Mouse (Mus musculus) adrenal gland, postnatal 4 days (tissue): ENCODE results near the gene Arxes2. TPM values are rescaled to one million over a fixed set of nuclear protein-coding genes. Genes with fewer than 3 reads are reported as not detected.
"Not testable (repeated sequence)": the region's sequence is repeated elsewhere in the genome, so short reads cannot be mapped to it uniquely, and the experiment has no call there.

Source experiments
- DNase-seq, 2 experiments: peaks; one replicate each; pipeline ENCODE4 v3.0.0; 2021 to 2022; ENCODE audit warnings: low spot score in 2 of 2, mixed read lengths in 2 of 2
- total RNA-seq, 2 experiments: library from RNA; stranded (reverse); gene quantifications; 2 replicates each; pipeline ENCODE4 v1.2.3; 2021

The Arxes2 gene
- total RNA-seq, 2 experiments from 2014 or later, result 40.8 to 44.8 TPM

DNA sequence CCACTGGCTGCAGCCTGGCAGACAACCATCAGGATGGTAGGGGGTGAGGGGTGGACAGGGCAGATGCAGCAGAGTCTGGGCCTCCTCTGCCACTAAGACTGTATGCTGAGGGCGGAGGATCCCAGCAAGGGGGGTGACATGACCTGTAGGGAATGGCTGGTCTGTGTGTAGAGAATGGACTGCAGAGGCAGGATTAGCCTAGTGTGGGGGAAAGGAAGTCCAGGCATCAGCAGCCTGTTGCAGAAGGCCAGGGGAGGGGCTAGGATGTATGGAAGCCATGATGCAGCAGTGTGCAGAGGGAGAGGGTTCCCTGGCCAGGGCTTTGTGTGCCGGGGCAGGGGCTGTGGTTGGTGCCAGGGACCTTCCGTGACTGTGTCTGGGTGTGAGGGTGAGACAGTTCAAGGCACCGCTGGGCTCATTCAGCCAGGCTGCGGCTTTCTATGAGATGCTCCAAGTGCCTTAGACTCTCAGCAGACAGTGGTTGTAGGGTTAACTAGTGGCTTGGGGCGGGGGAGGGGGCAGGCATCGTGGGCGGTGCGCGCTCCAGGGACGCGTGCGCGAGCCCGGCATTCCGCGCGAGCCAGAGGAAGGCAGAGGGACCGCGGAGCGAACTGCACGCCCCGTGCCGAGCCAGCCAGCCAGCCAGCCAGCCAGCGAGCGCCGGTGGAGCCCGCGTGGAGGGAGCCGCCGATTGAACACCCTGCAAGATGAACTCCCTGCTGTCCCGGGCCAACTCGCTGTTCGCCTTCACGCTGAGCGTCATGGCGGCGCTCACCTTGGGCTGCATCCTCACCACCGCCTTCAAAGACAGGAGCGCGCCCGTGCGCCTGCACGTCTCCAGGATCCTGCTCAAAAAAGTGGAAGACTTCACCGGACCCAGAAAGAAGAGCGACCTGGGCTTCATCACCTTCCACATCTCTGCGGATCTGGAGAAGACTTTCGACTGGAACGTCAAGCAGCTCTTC, 39.5 kb downstream of the Arxes2 start, which contains the start of gene Arxes1:
Arxes1 (plus strand) TSS at position 569 of the 965 bp plus-strand sequence.
- not testable (repeated sequence) for DNase-seq

- DNase-seq, result no peak
Measured at GRCm38 (mm10) chrX:136043726-136044125, 50.1 kb downstream of the Arxes2 start.

Other genes starting within 250 kb of the Arxes2 start
- gene Bhlhb9, start 196.2 kb upstream of the Arxes2 start, total RNA-seq, result 10 to 100 TPM; 34.8 to 36.8 TPM
- gene Gprasp2, start 154.8 kb upstream of the Arxes2 start, total RNA-seq, result 10 to 100 TPM; 39.8 to 46.2 TPM
- gene Arxes1, start 39.5 kb downstream of the Arxes2 start, total RNA-seq, result 10 to 100 TPM; 17.9 to 25.6 TPM
- 10 to 100 TPM; 71.6 to 73.9 TPM for gene Bex2, start 74.4 kb downstream of the Arxes2 start, total RNA-seq
- under 1 TPM in 1 of 2 experiments, not detected in 1; 0.20 TPM for gene Nxf3, start 91.4 kb downstream of the Arxes2 start, total RNA-seq
- 10 to 100 TPM; 24.0 to 27.6 TPM for gene Bex4, start 145.2 kb downstream of the Arxes2 start, total RNA-seq
- gene Tceal8, start 178.5 kb downstream of the Arxes2 start, total RNA-seq, result 10 to 100 TPM; 66.7 to 82.4 TPM
- 1 to 10 TPM; 6.8 to 7.7 TPM for gene Tceal5, start 210.1 kb downstream of the Arxes2 start, total RNA-seq
- 10 to 100 TPM in 1 of 2 experiments, 1 to 10 TPM in 1; 7.6 to 42.3 TPM for gene Tceal7, start 221.0 kb downstream of the Arxes2 start, total RNA-seq
- gene Bex1, start 221.7 kb downstream of the Arxes2 start, total RNA-seq, result 10 to 100 TPM; 37.1 to 39.0 TPM